Comparison of ENCODE assay signal across 1 mouse cellular context in the genomic region with DNA sequence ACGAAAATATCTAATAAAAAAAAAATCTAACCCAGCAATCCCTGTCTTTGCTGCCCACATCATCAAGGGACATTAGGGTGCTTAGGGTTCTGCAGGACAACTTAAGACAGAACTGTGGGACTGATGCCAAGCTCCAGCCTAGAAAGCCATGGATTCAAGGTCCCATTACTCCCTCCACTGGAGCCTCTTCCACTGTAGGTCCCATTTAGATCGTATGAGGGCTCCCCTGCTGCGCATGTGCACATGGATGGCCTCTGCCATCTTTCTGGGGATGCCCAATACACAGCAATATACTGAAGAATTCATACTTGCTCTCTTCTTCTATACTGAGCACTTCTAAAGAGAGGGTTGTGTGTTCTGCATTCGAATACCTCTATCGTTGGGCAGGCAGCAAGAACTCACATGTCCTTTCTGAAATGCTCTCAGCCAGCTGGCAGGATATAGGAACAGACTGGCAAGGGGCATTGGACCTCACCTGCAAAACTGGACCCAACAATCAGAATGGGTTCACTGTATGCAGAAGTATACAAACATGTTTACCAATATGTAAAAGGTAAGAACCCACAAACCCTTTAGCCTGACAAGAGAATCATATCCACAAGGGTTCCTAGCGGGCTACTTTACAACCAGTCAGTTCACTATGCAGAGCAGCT.
TF ChIP-seq lines count a peak whose summit lies in the region.

No protein-coding gene starts in this region.

TF ChIP-seq in CH12.LX, 34 proteins besides CTCF, POLR2A, EP300 and RAD21:
- TF ChIP-seq GABPA (IDR thresholded peaks at IDR 0.05; ENCODE audit: insufficient replicate concordance, low read depth, low read length) (no peak), TCF12 (IDR thresholded peaks at IDR 0.05; ENCODE audit: low read depth, low read length) (no peak), E2F4 (IDR thresholded peaks at IDR 0.05; ENCODE audit: insufficient replicate concordance, low read depth, low read length) (no peak), KAT2A (IDR thresholded peaks at IDR 0.05; ENCODE audit: insufficient replicate concordance, low read length) (no peak), RCOR1 (conservative IDR thresholded peaks at IDR 0.05; ENCODE audit: low read depth, low read length) (no peak), HCFC1 (IDR thresholded peaks at IDR 0.05; ENCODE audit: low read depth, low read length) (no peak), MYC (IDR thresholded peaks at IDR 0.05; ENCODE audit: low read depth, low read length) (no peak), CHD2 (IDR thresholded peaks at IDR 0.05; ENCODE audit: low read length) (no peak), ZC3H11A (IDR thresholded peaks at IDR 0.05; ENCODE audit: low read depth, low read length) (no peak)
TF ChIP-seq in CH12.LX: peak in this region for 0.
